Mouse (Mus musculus): ENCODE data around the gene Bmyc. TPM values are rescaled to one million over a fixed set of nuclear protein-coding genes. Genes with fewer than 3 reads are reported as not detected.
"Not testable (repeated sequence)": the region's sequence is repeated elsewhere in the genome, so short reads cannot be mapped to it uniquely, and the experiment has no call there.

Bmyc gene
- polyA plus RNA-seq, 1 experiment from 2014 or later = 106 TPM

- not testable (repeated sequence) for H3K27ac ChIP-seq; H3K36me3 ChIP-seq; H3K4me1 ChIP-seq; H3K4me2 ChIP-seq (replicated peaks); H3K9me3 ChIP-seq; H3K4me3 ChIP-seq; H3K27me3 ChIP-seq; H3K9ac ChIP-seq; ATAC-seq (ENCODE audit: insufficient number of reproducible peaks, insufficient read depth, low FRiP score, low TSS enrichment)
- WGBS = 84% methylated on average over 3 of the region's 3 CpGs
Observed at GRCm38 (mm10) chr2:25736709-25737108, 30.2 kb downstream of the Bmyc start, which contains the start of gene Obp2b. Gene Obp2b, plus strand, starts transcription at chr2:25737009.

- Histone ChIP-seq H3K9ac (no peak overlapping the region), H3K27ac (no peak overlapping the region), H3K36me3 (no peaks in the 10 kb centered on the region), H3K27me3 (no peaks in the 10 kb centered on the region), H3K9me3 (no peaks in the 10 kb centered on the region), H3K4me2 (replicated peaks) (no peak overlapping the region), H3K4me3 (no peak overlapping the region), H3K4me1 (no peaks in the 10 kb centered on the region)
- WGBS = 60% methylated on average over 1 of the region's 1 CpGs
- no peak for ATAC-seq (ENCODE audit: insufficient number of reproducible peaks, insufficient read depth, low FRiP score, low TSS enrichment)
Observed at GRCm38 (mm10) chr2:25741671-25742070, 35.1 kb downstream of the Bmyc start.

GRCm38 (mm10) chr2:25754201-25754600, 47.7 kb downstream of the Bmyc start:
- ATAC-seq (ENCODE audit: insufficient number of reproducible peaks, insufficient read depth, low FRiP score, low TSS enrichment) = no peak

More at GRCm38 (mm10) chr2:25754201-25754600, 47.7 kb downstream of the Bmyc start:
- Histone ChIP-seq H3K4me3 (no peak overlapping the region), H3K4me1 (no peaks in the 10 kb centered on the region), H3K9me3 (no peaks in the 10 kb centered on the region), H3K27ac (no peak overlapping the region), H3K9ac (no peak overlapping the region), H3K4me2 (replicated peaks) (no peak overlapping the region), H3K27me3 (no peaks in the 10 kb centered on the region), H3K36me3 (no peaks in the 10 kb centered on the region)
- WGBS = 100% methylated on average over 1 of the region's 1 CpGs

Other genes starting within 250 kb of the Bmyc start
- 1.4 and 1.8 TPM in 2 replicates for gene Clic3, start 249.9 kb upstream of the Bmyc start, polyA plus RNA-seq (2016; fragmentation: Nextera tagmentation; extraction: Ambion mirVana)
- 28.6 and 28.9 TPM in 2 replicates for gene Paxx, start 245.6 kb upstream of the Bmyc start, polyA plus RNA-seq (2016; fragmentation: Nextera tagmentation; extraction: Ambion mirVana)
- gene Ptgds, start 236.7 kb upstream of the Bmyc start, polyA plus RNA-seq (2016; fragmentation: Nextera tagmentation; extraction: Ambion mirVana) = 0.70 and 0.96 TPM in 2 replicates
- not detected in 2 replicates for gene Lcn12, start 212.8 kb upstream of the Bmyc start, polyA plus RNA-seq (2016; fragmentation: Nextera tagmentation; extraction: Ambion mirVana)
- gene Fbxw5, start 206.0 kb upstream of the Bmyc start, polyA plus RNA-seq (2016; fragmentation: Nextera tagmentation; extraction: Ambion mirVana) = 81.8 and 82.8 TPM in 2 replicates
- gene C8g, start 205.0 kb upstream of the Bmyc start, polyA plus RNA-seq (2016; fragmentation: Nextera tagmentation; extraction: Ambion mirVana) = 6.3 and 6.4 TPM in 2 replicates
- gene Traf2, start 159.8 kb upstream of the Bmyc start, polyA plus RNA-seq (2016; fragmentation: Nextera tagmentation; extraction: Ambion mirVana) = 37.7 and 37.8 TPM in 2 replicates
- 310 and 331 TPM in 2 replicates for gene Edf1, start 148.9 kb upstream of the Bmyc start, polyA plus RNA-seq (2016; fragmentation: Nextera tagmentation; extraction: Ambion mirVana)
- gene Mamdc4, start 131.9 kb upstream of the Bmyc start, polyA plus RNA-seq (2016; fragmentation: Nextera tagmentation; extraction: Ambion mirVana) = 4.2 and 10.1 TPM in 2 replicates
- 156 and 177 TPM in 2 replicates for gene Phpt1, start 131.5 kb upstream of the Bmyc start, polyA plus RNA-seq (2016; fragmentation: Nextera tagmentation; extraction: Ambion mirVana)
- gene Ajm1, start 125.0 kb upstream of the Bmyc start, polyA plus RNA-seq (2016; fragmentation: Nextera tagmentation; extraction: Ambion mirVana) = 0.20 and 0.24 TPM in 2 replicates
- gene Rabl6, start 98.2 kb upstream of the Bmyc start, polyA plus RNA-seq (2016; fragmentation: Nextera tagmentation; extraction: Ambion mirVana) = 79.0 and 84.9 TPM in 2 replicates
- gene Ccdc183, start 89.1 kb upstream of the Bmyc start, polyA plus RNA-seq (2016; fragmentation: Nextera tagmentation; extraction: Ambion mirVana) = 0.19 TPM in 2 replicates
- 21.1 and 24.6 TPM in 2 replicates for gene Tmem141, start 84.7 kb upstream of the Bmyc start, polyA plus RNA-seq (2016; fragmentation: Nextera tagmentation; extraction: Ambion mirVana)
- 0.65 and 0.69 TPM in 2 replicates for gene Fcna, start 78.7 kb upstream of the Bmyc start, polyA plus RNA-seq (2016; fragmentation: Nextera tagmentation; extraction: Ambion mirVana)
- gene Lcn8, start 53.6 kb upstream of the Bmyc start, polyA plus RNA-seq (2016; fragmentation: Nextera tagmentation; extraction: Ambion mirVana) = 0.36 and 0.62 TPM in 2 replicates
- gene Lcn5, start 48.8 kb upstream of the Bmyc start, polyA plus RNA-seq (2016; fragmentation: Nextera tagmentation; extraction: Ambion mirVana) = not detected in 2 replicates
- not detected in 2 replicates for gene Lcn6, start 30.0 kb upstream of the Bmyc start, polyA plus RNA-seq (2016; fragmentation: Nextera tagmentation; extraction: Ambion mirVana)
- gene Lcn10, start 24.0 kb upstream of the Bmyc start, polyA plus RNA-seq (2016; fragmentation: Nextera tagmentation; extraction: Ambion mirVana) = not detected in 2 replicates
- gene Obp2a, start 6.7 kb upstream of the Bmyc start, polyA plus RNA-seq (2016; fragmentation: Nextera tagmentation; extraction: Ambion mirVana) = not detected in 2 replicates
- not detected in 2 replicates for gene Obp2b, start 30.3 kb downstream of the Bmyc start, polyA plus RNA-seq (2016; fragmentation: Nextera tagmentation; extraction: Ambion mirVana)
- gene Lcn3, start 58.8 kb downstream of the Bmyc start, polyA plus RNA-seq (2016; fragmentation: Nextera tagmentation; extraction: Ambion mirVana) = not detected in 2 replicates
- gene Lcn11, start 70.3 kb downstream of the Bmyc start, polyA plus RNA-seq (2016; fragmentation: Nextera tagmentation; extraction: Ambion mirVana) = not detected in 2 replicates
- not detected in 2 replicates for gene Gm13539, start 75.5 kb downstream of the Bmyc start, polyA plus RNA-seq (2016; fragmentation: Nextera tagmentation; extraction: Ambion mirVana)
- not detected in 2 replicates for gene Glt6d1, start 109.1 kb downstream of the Bmyc start, polyA plus RNA-seq (2016; fragmentation: Nextera tagmentation; extraction: Ambion mirVana)
- gene Lcn9, start 116.4 kb downstream of the Bmyc start, polyA plus RNA-seq (2016; fragmentation: Nextera tagmentation; extraction: Ambion mirVana) = not detected in 2 replicates
- not detected in 2 replicates for gene Sohlh1, start 140.5 kb downstream of the Bmyc start, polyA plus RNA-seq (2016; fragmentation: Nextera tagmentation; extraction: Ambion mirVana)
- gene Kcnt1, start 157.0 kb downstream of the Bmyc start, polyA plus RNA-seq (2016; fragmentation: Nextera tagmentation; extraction: Ambion mirVana) = 0.67 and 1.6 TPM in 2 replicates

All from embryonic facial prominence, embryonic 12.5 days (tissue).